Mouse (Mus musculus) thymus, postnatal 0 days (tissue): ENCODE results near the gene Tex47. TPM values are rescaled to one million over a fixed set of nuclear protein-coding genes. Genes with fewer than 3 reads are reported as not detected.
A peak's percentile ranks its signal among the peaks of the same experiment; 100 is the strongest.

ENCODE experiments used
- DNase-seq: peaks from one replicate; pipeline ENCODE4 v3.0.0-alpha.2; 2015; ENCODE audit warnings: low spot score
- polyA plus RNA-seq: library from polyadenylated mRNA; unstranded; fragments of >200 nt; fragmentation: Nextera tagmentation; extraction: Ambion mirVana; gene quantifications from 2 replicates; pipeline ENCODE4 v1.2.1, GENCODE M21; 2015

Gene Tex47
- polyA plus RNA-seq: not detected in 2 replicates

DNA sequence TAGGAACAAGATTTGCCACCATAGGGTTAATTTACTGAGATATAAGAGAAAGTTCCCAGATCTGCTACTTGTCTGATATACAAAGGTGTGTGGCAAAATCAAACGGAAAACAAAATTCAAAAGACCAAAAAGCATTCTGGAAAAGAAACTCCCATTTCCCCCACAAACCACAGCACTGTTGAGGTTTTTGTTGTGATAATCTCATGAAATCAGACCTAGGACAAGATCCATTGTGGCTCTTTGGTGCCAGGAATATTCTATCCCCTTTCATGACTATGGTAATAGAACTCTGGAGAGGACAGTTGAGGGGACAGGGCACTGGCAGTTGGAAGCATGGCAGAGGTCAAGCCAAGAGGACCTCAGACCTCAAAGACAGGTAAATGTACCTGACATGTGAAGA lies at the start of gene Tex47:
Tex47 (plus strand) TSS at position 301 of the 400 bp plus-strand sequence.
- no peak for DNase-seq

DNA sequence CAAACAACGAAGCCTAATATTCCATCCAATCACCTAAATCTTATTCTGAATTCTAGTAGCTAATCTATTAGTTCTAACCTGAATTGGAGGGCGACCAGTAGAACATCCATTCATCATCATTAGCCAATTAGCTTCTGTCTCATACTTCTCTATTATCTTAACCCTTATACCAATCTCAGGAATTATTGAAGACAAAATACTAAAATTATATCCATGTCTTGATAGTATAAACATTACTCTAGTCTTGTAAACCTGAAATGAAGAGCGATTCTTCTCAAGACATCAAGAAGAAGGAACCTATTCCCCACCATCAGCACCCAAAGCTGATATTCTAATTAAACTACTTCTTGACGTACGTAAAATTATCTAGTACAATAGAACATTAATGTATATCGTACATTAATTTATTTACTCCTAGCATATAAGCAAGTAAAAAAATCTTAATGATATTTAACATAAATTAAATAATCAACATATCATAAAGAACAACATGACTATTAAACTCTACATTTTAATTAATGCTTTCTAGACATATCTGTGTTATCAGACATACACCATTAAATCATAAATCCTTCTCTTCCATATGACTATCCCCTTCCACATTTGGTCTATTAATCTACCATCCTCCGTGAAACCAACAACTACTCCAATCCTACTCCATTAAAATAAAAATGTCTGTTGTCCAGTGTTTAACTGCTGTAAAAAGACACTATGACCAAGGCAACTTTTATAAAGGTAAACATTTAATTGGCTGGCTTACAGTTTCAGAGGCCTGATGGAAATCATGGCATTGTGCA lies 27.1 kb upstream of the Tex47 start:
- DNase-seq: peak; percentile 48

DNA sequence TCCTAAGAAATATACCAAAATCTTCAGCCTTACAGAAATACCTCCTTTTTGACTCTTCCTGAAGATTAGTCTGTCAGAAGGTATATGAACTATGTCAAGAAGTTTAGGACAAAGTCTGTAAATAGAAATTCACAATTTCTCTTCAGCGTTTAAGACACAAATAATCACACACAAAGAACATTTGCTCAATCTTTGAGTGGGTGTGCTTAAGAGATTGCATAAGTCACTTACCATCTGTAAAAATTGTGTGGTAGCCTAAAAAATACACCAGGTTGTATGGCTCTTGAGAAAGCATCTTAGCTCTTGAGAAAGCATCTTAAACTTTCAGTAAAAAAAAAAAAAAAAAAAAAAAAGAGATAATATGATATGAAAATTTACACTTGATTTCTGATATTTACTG lies 19.6 kb upstream of the Tex47 start:
- no peak for DNase-seq

DNA sequence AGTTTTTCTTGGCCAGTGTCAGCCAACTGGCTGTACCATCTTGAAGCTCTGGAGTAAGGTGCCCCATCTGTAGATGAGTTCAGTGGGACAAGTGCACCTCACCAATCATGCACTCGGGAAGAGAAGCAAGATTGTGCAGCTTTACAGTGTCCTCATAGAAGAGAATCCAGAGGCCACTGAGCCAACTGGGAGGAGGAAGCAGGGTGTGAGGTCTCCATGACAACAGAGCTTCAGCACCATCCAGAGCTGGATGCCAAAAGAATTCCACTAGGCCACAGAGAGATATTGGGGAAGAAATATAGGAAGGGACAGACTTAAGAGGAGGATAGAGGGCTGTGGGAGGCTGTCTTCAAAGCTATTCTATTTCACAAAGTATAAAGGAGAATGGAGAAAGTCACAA lies 950 bp upstream of the Tex47 start:
- DNase-seq: no peak

DNA sequence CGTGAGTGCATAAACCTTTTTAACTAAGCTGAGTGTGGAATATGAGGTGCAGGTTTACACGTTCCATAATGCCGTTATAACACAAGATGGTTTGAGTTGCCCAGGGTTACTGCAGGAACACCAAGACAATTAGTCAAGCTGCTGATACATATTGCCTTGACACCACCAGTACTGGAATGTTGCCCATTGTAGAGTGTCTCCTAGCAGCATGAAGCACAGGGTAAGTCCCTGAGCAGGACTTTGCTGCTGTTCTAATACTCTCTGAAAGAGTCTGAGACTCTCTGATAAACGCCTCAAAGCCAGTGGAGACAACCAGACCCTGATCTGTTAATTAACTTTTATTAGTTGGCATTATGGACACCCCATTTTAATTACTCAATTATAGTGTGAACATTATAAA lies 21.7 kb downstream of the Tex47 start:
- no peak for DNase-seq

DNA sequence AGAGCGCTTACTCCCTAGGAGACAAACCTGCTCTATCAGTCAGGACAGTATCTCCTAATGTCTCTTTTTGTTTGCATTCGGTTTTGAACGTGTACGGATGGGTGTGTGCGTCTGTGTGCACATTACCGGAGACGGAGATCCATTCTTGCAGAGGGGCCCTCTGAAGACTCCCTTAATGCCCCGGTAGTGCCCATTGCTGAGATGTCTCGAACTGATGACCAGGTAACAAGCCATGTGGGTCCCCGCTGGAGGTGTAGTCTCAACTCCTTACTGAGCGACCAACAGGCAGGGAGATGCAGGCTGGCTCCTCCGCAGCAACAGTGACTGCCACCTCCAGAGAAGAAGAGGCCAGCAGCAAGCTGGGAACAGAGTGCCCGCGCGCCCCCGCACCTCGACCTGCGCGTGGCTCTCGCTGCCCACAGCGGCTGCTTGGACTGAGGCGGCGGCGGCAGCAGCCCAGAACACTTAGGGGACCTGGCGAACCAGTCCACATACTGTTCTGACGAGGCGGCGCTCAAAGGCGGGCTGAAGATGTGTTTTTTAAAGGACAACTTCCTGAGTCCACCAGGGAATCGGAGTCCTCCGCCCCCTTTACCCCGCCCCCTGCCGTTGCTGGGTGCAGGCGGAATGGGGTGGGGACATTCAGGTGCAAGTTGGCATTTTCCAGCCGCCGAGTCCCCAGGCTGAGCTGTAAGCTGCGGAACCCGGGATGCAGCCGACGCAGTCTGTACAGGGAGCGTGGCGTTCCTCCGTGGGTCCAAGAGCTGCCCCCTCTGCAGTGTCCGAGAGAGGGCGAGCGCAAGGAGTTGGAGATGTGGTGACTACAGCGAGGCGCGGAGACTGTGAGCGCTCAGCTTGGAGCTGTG lies 40.5 kb downstream of the Tex47 start, which contains the start of gene Zfp804b:
Zfp804b (minus strand) TSS at position 612 of the 866 bp plus-strand sequence.
- DNase-seq: no peak

DNA sequence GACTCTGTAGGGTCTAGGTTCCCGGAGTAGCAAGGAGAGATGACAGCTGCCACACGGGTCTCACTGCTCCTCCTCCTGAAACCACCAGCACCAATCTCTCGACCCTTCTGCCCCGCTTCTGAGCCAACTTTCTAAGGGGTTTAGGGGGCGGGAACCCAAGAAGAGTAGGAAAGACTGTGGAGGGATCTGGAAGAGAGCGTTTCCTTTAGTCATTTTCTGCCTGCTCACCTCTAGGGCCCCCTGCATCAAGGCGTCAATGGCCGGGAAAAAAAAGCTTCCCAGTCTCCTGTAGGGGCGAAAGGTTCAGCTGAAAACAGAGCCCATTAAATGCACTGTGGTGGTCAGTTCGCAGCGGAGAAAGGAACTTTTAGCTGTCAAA lies 41.1 kb downstream of the Tex47 start:
- DNase-seq: no peak

Other genes with a start within 250 kb of the Tex47 start
- gene Zfp804b, start 40.6 kb downstream of the Tex47 start, polyA plus RNA-seq: 0.03 and 0.04 TPM in 2 replicates